Mouse (Mus musculus): ENCODE data around the gene Tcf23.

The Tcf23 gene

DNA sequence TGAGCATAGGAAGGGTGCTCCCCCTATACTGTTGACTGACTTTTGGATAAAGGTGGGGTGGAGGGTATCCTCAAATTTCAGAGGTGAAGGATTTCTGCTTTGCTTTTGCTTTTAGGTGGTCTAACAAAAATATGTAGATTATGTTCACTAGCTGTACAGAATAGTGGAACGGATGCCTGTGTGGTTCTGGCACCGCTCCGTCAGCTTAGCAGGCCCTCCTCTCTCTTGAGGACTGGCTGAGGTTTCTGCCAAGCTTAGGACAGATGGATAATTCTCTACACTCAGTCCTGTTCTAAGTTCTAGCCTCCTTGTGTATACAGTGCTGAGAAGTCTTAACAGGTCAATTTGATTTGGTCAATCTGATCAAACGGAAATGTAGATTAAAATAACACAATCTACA lies 18.0 kb upstream of the Tcf23 start:
- DNase-seq, result no peak

DNA sequence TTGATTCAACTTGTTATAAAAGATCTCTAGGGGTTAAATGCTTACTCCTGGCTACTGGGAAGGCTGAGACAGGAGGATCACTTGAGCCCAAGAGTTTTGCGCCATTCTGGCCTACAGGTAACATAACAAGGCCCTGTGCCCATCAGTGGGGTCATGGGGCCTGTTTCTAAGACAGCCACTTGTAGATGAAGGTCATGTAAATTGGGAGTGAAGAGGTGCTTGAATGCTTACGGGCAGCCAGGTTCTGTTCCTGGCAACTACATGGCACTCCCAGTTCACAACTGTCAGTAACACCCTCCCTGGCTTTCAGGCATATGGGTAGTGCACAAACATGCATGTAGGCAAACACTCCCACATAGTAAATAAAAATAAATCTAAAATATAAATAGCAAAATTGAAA lies 17.5 kb upstream of the Tcf23 start:
- DNase-seq, result no peak

DNA sequence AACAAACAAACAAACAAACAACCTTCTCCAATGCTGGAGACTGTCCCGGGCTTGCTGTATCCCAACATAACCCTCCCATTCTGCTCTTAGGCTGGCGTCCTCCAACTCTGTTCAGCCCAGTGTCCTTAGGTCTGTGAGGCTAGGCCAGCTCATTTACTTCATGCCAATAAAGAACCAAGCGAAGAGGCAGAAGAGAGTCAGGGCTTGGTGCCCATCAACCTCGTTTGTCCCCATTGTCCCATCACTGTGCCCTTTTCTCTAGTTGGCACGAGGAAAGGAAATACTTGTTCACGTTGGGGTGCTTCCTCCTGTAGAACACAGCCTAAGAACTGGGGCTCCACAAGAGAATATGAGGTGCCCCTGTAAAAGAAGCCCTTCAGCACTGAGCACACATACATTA lies 16.8 kb upstream of the Tcf23 start:
- no peak for DNase-seq

- no peak for DNase-seq
These were observed 15.9 kb upstream of the Tcf23 start for GRCm38 (mm10) chr5:30952551-30952950.

GRCm38 (mm10) chr5:30954065-30954464 lies 14.4 kb upstream of the Tcf23 start:
- no peak for DNase-seq

DNA sequence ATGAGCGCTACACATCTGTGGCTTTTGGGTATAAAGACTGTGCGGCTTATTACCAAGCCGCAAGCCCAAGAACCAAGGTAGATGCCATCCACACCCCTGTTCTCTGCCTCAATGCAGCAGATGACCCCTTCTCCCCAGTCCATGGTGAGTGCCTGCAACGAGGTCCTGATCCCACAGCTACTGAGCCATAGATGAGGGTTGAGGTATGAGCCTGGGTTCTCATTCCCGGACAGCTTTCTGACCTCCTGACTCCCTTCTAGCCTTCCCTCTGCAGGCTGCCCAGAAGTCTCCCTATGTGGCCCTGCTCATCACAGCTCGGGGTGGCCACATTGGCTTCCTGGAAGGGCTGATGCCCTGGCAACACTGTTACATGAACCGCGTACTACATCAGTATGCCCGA lies 13.9 kb upstream of the Tcf23 start:
- DNase-seq, result no peak

- no peak for DNase-seq
These were observed 12.7 kb upstream of the Tcf23 start for GRCm38 (mm10) chr5:30955751-30956150.

GRCm38 (mm10) chr5:30957891-30958290 lies 10.6 kb upstream of the Tcf23 start:
- no peak for DNase-seq

DNA sequence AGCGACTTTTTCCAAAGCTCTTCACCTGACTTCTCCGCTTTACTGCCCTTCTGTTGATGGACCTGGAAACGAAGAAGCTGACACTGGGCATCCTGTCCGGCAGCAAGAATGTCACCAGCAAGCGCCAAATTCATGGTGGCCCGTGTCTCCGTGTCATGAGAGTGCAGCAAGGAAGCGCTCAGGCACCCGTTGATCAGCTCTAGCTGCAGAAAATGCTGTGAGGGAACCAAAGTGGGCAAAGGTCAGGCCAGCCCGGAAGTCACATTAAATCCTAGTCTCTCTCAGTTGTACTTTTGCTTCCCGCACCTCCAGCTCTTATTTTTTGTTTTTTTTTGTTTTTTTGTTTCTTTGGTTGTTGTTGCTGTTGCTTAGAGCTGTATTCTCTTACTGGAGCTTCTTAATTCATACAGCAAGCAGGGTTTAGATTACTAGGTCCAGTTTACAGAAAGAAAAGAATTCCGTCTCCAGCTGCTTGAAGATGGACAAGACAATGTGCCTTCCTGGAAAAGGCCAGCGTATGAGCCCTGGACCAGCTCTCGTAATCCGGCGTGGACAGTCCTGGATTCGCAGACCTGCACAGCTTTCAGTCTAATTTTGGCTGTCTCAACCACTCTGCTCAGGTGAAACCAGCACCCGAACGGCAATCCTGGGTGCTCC lies 9.1 kb upstream of the Tcf23 start:
- no peak for DNase-seq

DNA sequence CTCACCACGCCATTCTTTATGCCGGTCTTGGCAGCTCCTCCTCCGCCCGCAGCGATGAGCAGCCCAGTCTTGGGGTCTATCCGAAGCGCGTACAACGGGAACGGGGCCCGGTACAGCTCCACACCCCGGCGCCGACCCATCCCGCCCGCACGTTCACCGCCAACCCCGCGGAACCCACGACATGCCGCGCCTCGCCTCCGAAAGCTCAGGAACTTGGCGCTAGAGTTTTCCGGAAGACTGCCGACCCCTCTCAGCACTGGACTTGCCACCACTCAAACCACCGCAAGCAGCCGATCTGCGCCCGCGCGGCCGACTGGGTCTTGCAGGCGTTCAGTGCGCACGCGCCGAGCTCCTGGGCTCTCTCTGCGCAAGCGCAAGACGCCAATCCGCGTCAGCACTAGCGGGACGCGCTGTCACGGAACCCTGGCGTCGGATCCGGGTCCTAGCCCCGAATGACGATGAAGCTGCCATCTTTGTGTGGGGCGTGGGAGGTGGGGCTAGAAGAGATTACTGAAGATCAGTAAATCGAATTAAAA lies 8.4 kb upstream of the Tcf23 start, which contains the start of gene Preb:
Gene Preb, minus strand, starts transcription at position 396 of the 536 bp plus-strand sequence.
- peak; percentile 99 for DNase-seq

DNA sequence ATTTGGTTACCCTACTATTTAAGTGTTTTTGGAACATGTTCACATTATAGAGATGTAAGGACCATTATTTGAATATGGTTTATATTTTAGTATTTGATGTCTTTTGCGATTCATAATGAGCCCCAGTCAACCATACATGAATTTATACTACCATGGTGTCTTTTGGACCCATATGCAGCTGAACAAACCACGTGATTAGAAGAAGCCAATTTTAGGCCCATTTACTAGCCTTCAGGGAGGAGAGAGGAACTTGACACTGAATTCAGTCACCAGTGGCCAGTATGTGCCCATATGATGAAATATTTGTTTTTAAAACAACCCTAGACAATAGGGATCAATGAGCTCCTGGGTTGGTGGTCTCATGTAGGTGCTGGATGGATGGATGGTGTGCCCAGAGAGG lies 7.6 kb upstream of the Tcf23 start:
- DNase-seq, result no peak

- no peak for DNase-seq
These were observed 6.6 kb upstream of the Tcf23 start for GRCm38 (mm10) chr5:30961545-30962505.

- no peak for DNase-seq
These were observed 4.5 kb upstream of the Tcf23 start for GRCm38 (mm10) chr5:30963916-30964315.

DNA sequence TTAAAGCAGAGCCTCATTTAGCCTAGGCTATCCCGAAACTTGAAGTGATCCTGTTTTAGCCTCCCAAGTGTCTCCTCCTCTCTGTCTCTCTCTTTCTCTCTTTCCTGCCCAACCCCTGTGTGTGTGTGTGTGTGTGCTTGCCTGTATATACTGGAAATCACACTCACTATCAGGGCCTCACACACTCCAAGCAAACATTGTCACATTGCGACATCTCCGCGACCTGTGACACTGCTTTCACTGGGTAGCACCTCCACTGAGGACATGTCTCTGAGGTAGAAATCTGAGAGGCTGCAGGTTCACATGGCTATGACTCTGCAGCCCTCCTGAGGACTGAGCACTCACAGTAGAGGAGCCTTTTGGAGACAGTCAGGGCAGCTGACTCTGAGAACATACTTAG lies 2.3 kb upstream of the Tcf23 start:
- DNase-seq, result no peak

DNA sequence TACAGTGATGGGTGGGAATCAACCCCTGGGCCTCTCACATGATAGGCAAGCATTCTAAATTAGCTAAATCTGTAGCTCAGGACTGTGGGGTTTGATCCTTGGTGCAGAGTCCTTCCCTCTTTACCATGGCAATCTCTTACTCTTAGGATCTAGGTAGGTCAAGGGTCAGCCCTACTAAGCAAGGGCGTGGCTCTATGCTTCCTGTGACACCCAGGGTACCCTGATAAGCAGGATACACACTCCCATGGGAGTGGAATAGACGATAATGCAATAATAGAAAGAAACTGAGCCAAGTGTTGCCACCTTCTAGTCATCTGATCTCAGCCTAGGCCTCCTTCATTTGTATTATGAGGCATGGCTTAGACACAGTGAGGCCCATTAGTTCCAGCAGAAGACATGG lies 978 bp downstream of the Tcf23 start:
- no peak for DNase-seq

DNA sequence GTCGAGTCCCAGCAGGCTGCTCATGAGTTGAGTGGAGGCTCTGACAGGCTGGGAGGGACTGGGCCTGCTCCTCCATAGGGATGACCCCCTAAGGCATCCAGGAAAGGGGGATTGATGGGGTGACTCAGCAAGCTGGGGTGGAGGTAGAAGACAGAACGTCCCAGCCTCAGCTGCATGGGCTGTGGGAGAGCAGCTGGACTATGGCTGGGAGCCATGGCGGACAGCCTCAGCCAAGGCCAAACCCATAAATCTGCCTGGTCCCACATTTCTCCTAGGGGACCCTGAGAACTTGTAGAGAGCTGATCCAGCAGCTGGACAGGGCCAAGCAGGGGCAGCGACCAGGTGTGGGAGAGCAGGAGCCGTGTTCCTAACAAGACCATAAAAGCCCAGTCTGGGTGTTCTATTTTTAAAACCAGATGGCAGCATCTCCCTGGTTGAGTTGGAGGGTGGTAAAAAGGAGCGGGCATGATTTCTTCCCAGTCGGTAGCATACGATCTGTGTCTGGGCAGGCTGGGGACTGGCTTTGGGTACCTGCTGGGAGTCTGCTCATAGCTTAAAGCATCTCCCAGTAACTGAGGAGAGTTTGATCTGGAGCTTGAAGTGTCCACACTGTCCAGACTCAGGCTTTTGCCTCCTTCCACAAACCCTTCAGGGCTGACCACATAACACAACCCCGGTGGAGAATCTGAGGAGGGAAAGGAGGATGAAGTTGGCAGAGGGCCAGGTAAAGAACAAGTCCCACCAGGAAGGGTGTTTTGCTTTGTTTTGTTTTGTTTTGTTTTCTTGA lies 6.6 kb downstream of the Tcf23 start:
- no peak for DNase-seq

DNA sequence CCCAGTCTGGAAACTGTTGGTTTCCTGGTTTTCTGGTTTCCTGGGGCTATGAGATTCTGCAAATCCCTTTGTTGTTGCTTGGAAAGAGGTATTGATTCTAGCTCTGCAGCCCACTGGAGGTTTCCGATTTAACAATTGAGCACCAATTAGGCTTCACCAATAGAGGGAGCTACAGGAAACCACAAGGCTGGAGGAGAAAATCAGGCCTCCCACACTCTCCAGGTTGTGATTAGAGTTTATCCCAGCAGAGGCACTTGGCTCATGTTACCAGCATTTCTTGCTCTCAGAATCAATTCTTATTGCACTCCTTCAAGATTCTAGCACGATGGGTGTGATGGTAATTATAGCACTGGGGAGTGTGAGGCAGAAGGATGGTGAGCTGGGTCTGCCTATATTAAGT lies 13.9 kb downstream of the Tcf23 start:
- DNase-seq, result no peak

GRCm38 (mm10) chr5:30992980-30993676 lies 24.7 kb downstream of the Tcf23 start:
- DNase-seq, result no peak

DNA sequence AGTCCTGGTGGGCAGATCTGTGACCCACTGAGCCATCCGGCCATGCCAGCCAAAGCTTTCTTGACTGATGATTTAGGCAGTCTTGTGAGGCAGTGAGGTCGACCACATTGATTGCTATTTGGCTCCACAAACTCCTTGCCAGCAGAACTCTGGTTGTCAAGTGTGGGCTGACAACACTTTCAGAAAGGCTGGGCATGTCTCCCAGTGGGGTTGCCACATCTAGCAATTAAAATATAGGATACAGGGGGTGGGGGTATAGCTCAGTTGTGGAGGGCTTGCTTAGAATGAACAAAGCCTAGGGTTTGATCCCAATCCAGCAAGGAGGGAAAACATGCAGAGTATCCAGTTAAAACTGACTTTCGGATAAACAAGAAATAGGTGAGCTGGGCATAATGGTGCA lies 25.6 kb downstream of the Tcf23 start:
- DNase-seq, result no peak

DNA sequence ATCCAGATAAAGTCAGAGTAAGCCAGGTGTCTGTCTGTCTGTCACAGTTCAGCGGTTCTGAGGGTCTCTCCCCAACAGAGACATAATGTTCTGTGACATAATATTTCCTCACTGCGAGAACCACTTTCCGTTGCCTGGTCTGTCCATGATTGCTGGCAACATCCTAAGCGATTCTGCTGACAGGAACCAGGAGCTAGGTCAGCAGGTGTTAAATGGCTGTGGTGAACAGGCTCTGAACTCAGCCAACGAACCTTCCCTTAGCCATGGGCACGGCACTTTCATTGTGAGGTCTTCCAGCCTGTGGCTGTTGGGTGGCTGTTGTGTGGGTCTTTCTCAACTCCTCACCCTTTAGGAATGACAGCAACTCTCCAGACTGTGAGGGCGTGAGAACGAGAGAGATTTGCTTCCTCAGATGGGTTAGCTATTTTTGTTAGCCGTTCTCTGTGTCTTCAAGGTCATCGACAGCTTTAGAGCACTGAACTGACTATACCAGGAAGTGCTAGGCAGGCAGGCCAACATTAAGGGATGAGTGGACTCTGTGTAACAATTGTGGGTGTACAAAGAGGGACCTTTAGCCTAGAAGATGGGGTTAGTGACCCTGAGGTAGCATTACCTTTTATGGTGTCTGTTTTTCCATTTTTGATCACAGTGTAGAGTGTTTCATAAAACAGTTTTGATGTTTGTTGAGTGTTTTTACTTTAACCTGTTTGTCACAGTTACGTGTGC lies 26.6 kb downstream of the Tcf23 start:
- no peak for DNase-seq

DNA sequence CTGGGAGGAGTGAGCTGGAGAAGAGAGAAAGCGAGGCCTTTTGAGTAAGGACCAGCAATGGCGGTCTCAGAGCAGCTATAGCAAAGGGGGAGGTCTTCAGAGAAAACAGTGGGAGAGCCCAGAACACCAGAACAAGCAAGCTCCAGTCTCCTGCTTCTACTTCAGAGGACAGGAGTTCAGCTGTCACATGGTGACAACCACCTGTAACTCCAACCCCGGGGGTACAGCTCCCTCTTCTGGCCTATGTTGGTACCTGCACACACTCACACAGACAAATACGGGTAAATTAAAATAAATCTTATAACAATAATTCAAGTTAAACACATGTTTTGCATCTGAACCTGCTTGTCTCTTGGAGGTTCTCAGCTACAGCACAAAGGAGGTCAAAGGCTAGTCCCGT lies 29.8 kb downstream of the Tcf23 start:
- no peak for DNase-seq

- DNase-seq, result no peak
These were observed 30.9 kb downstream of the Tcf23 start for GRCm38 (mm10) chr5:30999324-30999723.
